Mouse (Mus musculus): ENCODE results near the gene Snx29.

- TF ChIP-seq CTCF (IDR thresholded peaks at IDR 0.05; ENCODE audit: insufficient read depth, low read depth, low read length): no peak
- TF ChIP-seq POLR2A (IDR thresholded peaks at IDR 0.05; ENCODE audit: insufficient read depth, low read depth, low read length): no peak
These were observed 323.0 kb downstream of the Snx29 start for GRCm38 (mm10) chr16:11645668-11646067.
